Mouse (Mus musculus): ENCODE results near the gene Sfxn2. TPM values are rescaled to one million over a fixed set of nuclear protein-coding genes. Genes with fewer than 3 reads are reported as not detected.

The Sfxn2 gene
- total RNA-seq, 2 experiments from 2014 or later = 4.9 to 8.5 TPM

- DNase-seq = peak in 1 of 2 experiments; percentile 26
Measured at GRCm38 (mm10) chr19:46599375-46600256, 26.5 kb downstream of the Sfxn2 start.

GRCm38 (mm10) chr19:46600371-46600770, 27.2 kb downstream of the Sfxn2 start:
- DNase-seq = no peak

- no peak for DNase-seq
Measured at GRCm38 (mm10) chr19:46601491-46601890, 28.3 kb downstream of the Sfxn2 start.

GRCm38 (mm10) chr19:46602406-46602805, 29.2 kb downstream of the Sfxn2 start:
- no peak for DNase-seq

- DNase-seq = no peak
Measured at GRCm38 (mm10) chr19:46606718-46607117, 33.6 kb downstream of the Sfxn2 start.

GRCm38 (mm10) chr19:46607424-46607823, 34.3 kb downstream of the Sfxn2 start:
- no peak for DNase-seq

GRCm38 (mm10) chr19:46608158-46608557, 35.0 kb downstream of the Sfxn2 start:
- DNase-seq = no peak

- DNase-seq = no peak
Measured at GRCm38 (mm10) chr19:46616378-46616777, 43.2 kb downstream of the Sfxn2 start.

- DNase-seq = no peak
Measured at GRCm38 (mm10) chr19:46617361-46617760, 44.2 kb downstream of the Sfxn2 start.

GRCm38 (mm10) chr19:46618322-46618721, 45.2 kb downstream of the Sfxn2 start:
- no peak for DNase-seq

- DNase-seq = no peak
Measured at GRCm38 (mm10) chr19:46619001-46619400, 45.8 kb downstream of the Sfxn2 start.

GRCm38 (mm10) chr19:46619518-46619917, 46.4 kb downstream of the Sfxn2 start:
- DNase-seq = no peak

GRCm38 (mm10) chr19:46620016-46620808, 47.0 kb downstream of the Sfxn2 start:
- no peak for DNase-seq

GRCm38 (mm10) chr19:46621236-46622183, 48.3 kb downstream of the Sfxn2 start:
- no peak for DNase-seq

- DNase-seq = no peak
Measured at GRCm38 (mm10) chr19:46622659-46623193, 49.6 kb downstream of the Sfxn2 start.

GRCm38 (mm10) chr19:46623194-46623667, 50.1 kb downstream of the Sfxn2 start:
- no peak for DNase-seq

GRCm38 (mm10) chr19:46623790-46624772, 50.9 kb downstream of the Sfxn2 start:
- no peak for DNase-seq

GRCm38 (mm10) chr19:46625015-46625414, 51.9 kb downstream of the Sfxn2 start:
- no peak for DNase-seq

GRCm38 (mm10) chr19:46625519-46625918, 52.4 kb downstream of the Sfxn2 start:
- DNase-seq = no peak

GRCm38 (mm10) chr19:46628403-46628802, 55.2 kb downstream of the Sfxn2 start:
- DNase-seq = no peak

GRCm38 (mm10) chr19:46629807-46630206, 56.6 kb downstream of the Sfxn2 start:
- DNase-seq = no peak
